Mouse (Mus musculus): ENCODE data around the gene B3glct.

The B3glct gene

GRCm38 (mm10) chr5:149663417-149663816 is 14.6 kb upstream of the B3glct start:
- CTCF ChIA-PET: no interaction called here

GRCm38 (mm10) chr5:149677196-149677595 is 834 bp upstream of the B3glct start:
- CTCF ChIA-PET: no interaction called here

DNA sequence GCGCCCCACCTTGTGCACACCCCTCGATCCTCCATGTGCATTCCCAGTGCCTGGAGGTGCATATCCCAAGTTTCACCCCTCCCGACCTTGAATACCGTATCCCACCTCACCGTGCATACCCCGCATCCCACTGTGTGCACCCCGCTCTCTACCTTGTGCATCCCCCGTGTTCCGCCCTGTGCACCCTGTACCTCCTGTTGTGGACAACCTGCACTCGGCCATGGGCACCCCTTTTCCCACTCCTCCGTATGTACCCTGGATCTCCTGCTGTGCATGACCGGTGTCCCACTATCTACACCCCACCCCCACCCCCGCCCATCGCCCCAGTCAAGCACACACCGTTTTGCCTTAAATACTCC is 939 bp downstream of the B3glct start:
- CTCF ChIA-PET: interaction anchor here (0.8 kb wide), 1 partner anchor 42 kb away, joined by 4 read pairs; no protein-coding TSS in a partner anchor

GRCm38 (mm10) chr5:149679362-149679761 is 1.3 kb downstream of the B3glct start:
- CTCF ChIA-PET: interaction anchor here (0.8 kb wide), 1 partner anchor 42 kb away, joined by 4 read pairs; no protein-coding TSS in a partner anchor

DNA sequence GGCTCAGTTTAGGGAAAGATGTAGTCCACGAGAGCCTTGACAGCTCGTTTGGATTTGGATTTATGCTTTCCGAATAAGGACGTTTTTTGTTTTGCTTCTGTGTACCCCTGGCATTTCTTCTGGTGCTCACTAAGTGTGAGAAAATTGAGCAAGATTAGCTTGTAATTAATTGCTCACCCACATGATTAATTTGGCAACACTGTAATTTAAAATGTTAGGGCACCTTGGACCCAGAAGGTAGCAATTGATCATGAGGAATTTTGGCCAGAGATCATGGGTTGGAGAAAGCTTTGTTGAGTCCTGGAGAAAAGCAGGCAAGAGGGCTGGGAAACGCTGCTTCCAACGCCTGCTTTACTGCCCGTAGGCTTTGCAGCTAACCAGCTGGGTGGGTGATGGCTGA is 1.9 kb downstream of the B3glct start:
- CTCF ChIA-PET: interaction anchor here (0.8 kb wide), 1 partner anchor 43 kb away, joined by 4 read pairs; no protein-coding TSS in a partner anchor

GRCm38 (mm10) chr5:149680946-149681345 is 2.9 kb downstream of the B3glct start:
- CTCF ChIA-PET: no interaction called here

- CTCF ChIA-PET: interaction anchor here (0.8 kb wide), 1 partner anchor 43 kb away, joined by 11 read pairs; no protein-coding TSS in a partner anchor
Measured at GRCm38 (mm10) chr5:149689860-149690259, 11.8 kb downstream of the B3glct start.

GRCm38 (mm10) chr5:149692548-149692947 is 14.5 kb downstream of the B3glct start:
- CTCF ChIA-PET: no interaction called here

DNA sequence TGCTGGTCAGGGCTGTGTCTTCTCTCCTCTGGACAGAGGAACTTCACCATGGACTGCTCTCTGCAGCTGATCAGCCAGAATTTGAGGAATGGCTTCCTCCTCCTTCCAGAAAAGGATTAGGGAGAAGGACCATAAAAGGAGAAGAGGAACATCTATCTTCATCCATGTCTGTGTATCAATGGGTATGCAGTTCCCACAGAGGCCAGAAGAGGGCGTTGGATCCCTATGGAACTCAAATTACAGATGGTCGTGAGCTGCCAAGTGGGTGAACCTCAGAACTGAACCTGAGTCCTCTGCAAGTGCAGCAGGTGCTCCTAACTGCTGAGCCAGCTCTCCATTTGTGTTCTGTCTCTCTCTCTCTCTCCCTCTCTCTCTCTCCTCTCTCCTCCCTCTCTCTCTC is 15.2 kb downstream of the B3glct start:
- CTCF ChIA-PET: no interaction called here

DNA sequence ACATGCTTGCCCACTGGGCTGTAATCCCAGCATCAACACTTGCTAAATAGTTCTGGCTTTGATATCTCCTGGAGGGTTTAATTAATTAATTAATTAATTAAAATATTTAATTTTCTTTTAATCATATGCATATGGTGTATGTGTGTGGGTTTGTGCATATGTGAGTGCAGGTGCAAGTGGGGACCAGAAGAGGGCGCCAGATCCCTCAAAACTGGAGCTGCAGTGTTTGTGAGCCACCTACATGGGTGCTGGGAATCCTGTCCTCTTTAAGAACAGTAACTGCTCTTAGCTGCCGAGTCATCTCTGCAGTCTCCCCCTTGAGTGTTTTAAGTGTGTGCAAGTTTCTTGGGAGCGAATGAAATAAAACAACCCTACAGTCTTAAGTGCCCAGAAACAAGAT is 15.9 kb downstream of the B3glct start:
- CTCF ChIA-PET: no interaction called here

DNA sequence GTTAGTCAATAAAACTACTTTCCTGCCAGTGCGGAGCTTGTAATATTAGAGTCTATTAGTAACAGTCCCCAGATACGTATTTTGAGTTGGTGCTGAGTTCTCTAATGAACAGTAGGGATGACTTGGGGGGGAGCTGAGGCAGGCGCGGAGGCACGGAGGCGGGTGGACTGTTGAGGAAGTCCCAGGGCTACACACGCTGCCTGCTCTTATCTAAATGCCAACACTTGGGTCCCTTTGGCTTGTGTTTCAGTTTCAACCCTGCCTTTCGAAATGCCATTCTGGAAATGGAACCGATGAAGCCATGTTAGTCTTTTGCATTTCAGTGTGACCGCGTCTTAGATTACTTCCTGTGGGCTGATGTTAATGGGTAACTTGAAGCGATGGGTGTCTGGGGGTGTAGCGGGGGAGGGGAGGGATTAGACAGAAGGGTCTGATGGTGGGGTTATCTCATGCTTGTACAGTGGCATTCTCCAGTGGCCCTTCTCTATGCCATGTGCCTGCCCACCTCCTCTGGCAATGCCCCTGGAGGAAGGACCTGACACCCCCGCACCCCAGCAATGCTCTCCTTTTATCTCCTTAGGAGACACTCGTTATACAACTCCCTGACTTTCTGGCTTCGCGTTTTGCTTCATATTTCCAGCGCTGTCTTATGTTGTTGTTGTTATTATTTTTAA is 17.2 kb downstream of the B3glct start:
- CTCF ChIA-PET: no interaction called here

DNA sequence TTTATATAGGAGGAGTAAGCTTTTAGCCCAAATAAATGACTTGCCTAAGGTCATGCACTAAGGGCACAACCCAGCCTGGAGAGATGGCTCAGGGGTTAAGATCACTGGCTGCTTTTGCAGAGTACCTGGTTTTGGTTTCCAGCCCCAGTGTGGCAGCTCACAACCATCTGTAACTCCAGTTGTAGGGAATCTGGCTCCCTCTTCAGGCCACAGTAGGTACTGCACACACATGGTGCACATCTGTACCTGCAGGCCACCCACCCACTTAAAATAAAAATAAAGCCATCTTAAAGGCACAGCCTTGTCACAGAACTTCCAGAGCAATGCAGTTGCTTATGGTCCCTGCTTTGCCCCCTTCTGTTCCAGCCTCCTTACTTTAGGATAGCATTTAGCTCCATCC is 24.7 kb downstream of the B3glct start:
- CTCF ChIA-PET: interaction anchor here (0.6 kb wide), 1 partner anchor 14 kb away, joined by 7 read pairs; no protein-coding TSS in a partner anchor

DNA sequence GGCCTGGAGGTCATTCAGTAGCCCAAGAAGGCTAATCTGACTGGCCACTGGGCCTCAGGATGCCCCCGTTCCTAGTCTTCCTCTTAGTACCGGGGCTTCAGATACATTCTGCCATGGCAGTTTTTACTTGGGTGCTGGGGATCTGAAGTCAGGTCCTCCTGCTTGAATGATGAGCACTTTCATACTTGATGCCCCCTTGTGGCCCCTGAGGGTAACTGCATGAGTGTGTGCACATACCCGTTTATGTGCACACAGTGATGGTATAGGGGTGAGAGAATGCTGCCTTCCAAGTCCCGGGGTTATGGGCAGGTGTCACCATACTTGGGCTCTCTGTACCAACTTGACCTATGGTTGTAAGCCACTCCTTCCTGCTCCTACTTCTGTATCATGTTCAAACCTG is 33.5 kb downstream of the B3glct start:
- CTCF ChIA-PET: no interaction called here

DNA sequence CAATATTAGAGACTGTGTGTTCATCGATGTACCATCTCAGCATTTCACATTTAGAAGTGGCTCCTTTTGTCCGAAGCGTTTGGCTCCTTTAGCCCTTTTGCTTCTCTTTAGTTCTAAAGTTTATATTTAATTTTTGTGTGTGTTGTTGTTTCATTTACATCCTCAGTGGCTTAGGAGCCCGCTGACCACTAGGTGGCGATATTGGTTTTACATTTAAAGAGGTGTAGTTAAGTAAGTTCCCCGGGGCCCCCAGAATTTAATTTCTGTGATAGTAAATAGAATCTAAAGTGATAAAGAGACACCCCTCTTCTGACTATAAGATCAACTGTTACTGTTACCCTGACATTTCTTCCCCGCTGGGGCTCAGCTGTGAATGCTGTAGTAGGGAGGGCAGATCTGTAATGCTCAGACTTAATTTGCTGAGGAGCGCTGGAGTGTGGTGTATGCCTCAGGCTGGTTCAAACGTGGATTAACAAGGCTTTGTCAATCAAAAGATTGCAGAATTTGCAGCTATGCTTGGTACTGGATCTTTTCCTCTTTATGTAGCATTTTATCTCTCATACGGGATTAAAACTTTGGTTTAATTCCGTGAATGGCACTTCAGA is 35.2 kb downstream of the B3glct start:
- CTCF ChIA-PET: no interaction called here

GRCm38 (mm10) chr5:149713834-149714233 is 35.8 kb downstream of the B3glct start:
- CTCF ChIA-PET: interaction anchor here (0.7 kb wide), 1 partner anchor 89 kb away, joined by 3 read pairs; no protein-coding TSS in a partner anchor

- CTCF ChIA-PET: no interaction called here
Measured at GRCm38 (mm10) chr5:149715571-149716328, 37.7 kb downstream of the B3glct start.

GRCm38 (mm10) chr5:149716329-149716690 is 38.3 kb downstream of the B3glct start:
- CTCF ChIA-PET: interaction anchor here (0.6 kb wide), 1 partner anchor 14 kb away, joined by 7 read pairs; no protein-coding TSS in a partner anchor

GRCm38 (mm10) chr5:149731776-149732175 is 53.7 kb downstream of the B3glct start:
- CTCF ChIA-PET: no interaction called here

GRCm38 (mm10) chr5:149737210-149737609 is 59.2 kb downstream of the B3glct start:
- CTCF ChIA-PET: no interaction called here

DNA sequence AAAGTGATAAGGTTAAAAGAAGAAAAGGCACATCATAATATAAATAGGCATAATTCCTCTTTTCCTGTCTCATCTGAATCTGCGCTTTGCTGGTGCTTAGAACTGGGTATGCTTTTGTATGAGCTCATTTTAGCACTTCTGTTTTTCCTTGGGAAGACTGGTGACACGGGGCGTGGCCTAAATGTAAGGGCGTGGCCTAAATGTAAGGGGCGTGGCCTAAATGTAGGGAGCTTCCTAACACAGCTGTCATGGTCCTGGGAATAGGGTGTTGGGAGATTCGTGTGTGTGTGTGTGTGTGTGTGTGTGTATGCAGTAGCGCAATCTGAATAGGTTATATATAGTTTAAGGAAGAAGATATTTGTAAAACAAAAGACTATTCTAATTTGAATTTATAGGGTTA is 62.1 kb downstream of the B3glct start:
- CTCF ChIA-PET: interaction anchor here (0.6 kb wide), 1 partner anchor 30 kb away, joined by 14 read pairs; no protein-coding TSS in a partner anchor

DNA sequence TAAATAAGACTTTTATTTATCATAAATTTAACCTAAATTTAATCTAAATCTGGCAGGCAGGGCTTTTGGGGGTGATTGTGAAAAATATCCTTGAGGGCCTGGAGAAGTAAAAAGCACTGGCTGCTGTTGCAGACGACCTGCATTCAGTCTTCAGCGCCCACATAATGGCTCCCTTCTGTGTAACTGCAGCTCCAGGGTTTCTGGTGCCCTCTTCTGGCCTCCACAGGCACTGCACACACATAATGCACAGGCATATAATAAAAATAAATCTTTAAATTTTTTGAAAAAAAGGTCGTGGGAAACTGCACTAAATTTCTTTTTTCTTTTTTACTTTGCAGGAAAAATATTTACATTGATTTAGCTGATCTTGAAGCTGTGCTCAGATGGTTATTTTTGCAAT is 62.7 kb downstream of the B3glct start:
- CTCF ChIA-PET: no interaction called here

- CTCF ChIA-PET: no interaction called here
Measured at GRCm38 (mm10) chr5:149742286-149742685, 64.3 kb downstream of the B3glct start.

DNA sequence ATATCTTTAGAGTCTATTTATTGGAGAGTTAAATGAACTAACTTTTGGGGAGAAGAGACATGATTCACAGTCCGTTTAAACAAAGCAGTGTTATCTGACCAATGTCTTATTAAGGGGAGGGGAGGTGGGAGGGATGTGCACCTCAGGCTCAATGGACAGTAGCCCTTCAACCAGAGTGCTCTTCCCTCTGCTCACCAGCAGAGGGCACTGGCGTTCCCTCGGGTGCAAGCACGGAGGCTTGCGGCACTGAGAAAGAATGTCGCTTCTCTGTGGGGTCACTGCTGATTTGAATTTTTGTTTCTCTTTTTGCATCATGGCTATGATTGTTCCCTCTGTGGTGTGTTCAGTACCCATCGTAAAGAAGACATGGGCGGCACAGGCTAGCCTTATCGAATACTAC is 67.0 kb downstream of the B3glct start:
- CTCF ChIA-PET: no interaction called here

All from spleen, embryonic (tissue).